Mouse (Mus musculus) c-Kit-positive CD71-positive TER-119-positive erythroid progenitor cells, embryonic 14.5 days (primary cell): Measurements from ENCODE around the gene Cdc14a.

Source experiments
- DNase-seq: peaks from one replicate; pipeline ENCODE4 v3.0.0-alpha.2; 2013; ENCODE audit warnings: low spot score

Cdc14a gene

GRCm38 (mm10) chr3:116412954-116413724 is 10.7 kb downstream of the Cdc14a start:
- no peak for DNase-seq

- no peak for DNase-seq
Observed at GRCm38 (mm10) chr3:116410051-116410450, 13.8 kb downstream of the Cdc14a start.

- DNase-seq: no peak
Observed at GRCm38 (mm10) chr3:116409486-116409885, 14.3 kb downstream of the Cdc14a start.

GRCm38 (mm10) chr3:116408856-116409255 is 15.0 kb downstream of the Cdc14a start:
- DNase-seq: no peak

GRCm38 (mm10) chr3:116405516-116405915 is 18.3 kb downstream of the Cdc14a start:
- no peak for DNase-seq

- DNase-seq: no peak
Observed at GRCm38 (mm10) chr3:116401436-116401835, 22.4 kb downstream of the Cdc14a start.

- DNase-seq: no peak
Observed at GRCm38 (mm10) chr3:116399349-116400090, 24.3 kb downstream of the Cdc14a start.

- DNase-seq: no peak
Observed at GRCm38 (mm10) chr3:116398543-116398942, 25.3 kb downstream of the Cdc14a start.

GRCm38 (mm10) chr3:116397976-116398375 is 25.9 kb downstream of the Cdc14a start:
- no peak for DNase-seq

GRCm38 (mm10) chr3:116397341-116397740 is 26.5 kb downstream of the Cdc14a start:
- DNase-seq: no peak

GRCm38 (mm10) chr3:116396571-116396970 is 27.3 kb downstream of the Cdc14a start:
- no peak for DNase-seq

GRCm38 (mm10) chr3:116394885-116395390 is 28.9 kb downstream of the Cdc14a start:
- no peak for DNase-seq

- DNase-seq: no peak
Observed at GRCm38 (mm10) chr3:116391399-116391798, 32.4 kb downstream of the Cdc14a start.

- DNase-seq: peak; percentile 52
Observed at GRCm38 (mm10) chr3:116389500-116390470, 34.0 kb downstream of the Cdc14a start.

- peak; percentile 85 for DNase-seq
Observed at GRCm38 (mm10) chr3:116388808-116389207, 35.0 kb downstream of the Cdc14a start.

- DNase-seq: peak; percentile 32
Observed at GRCm38 (mm10) chr3:116386886-116387285, 36.9 kb downstream of the Cdc14a start.

- no peak for DNase-seq
Observed at GRCm38 (mm10) chr3:116386342-116386741, 37.5 kb downstream of the Cdc14a start.

GRCm38 (mm10) chr3:116384319-116384718 is 39.5 kb downstream of the Cdc14a start:
- peak; percentile 34 for DNase-seq

GRCm38 (mm10) chr3:116380319-116380718 is 43.5 kb downstream of the Cdc14a start:
- DNase-seq: no peak

GRCm38 (mm10) chr3:116375442-116375841 is 48.4 kb downstream of the Cdc14a start:
- DNase-seq: no peak

- no peak for DNase-seq
Observed at GRCm38 (mm10) chr3:116374486-116374885, 49.3 kb downstream of the Cdc14a start.

- no peak for DNase-seq
Observed at GRCm38 (mm10) chr3:116373196-116373595, 50.6 kb downstream of the Cdc14a start.
